Mouse (Mus musculus) megakaryocyte, embryonic 14.5 days (primary cell): Measurements from ENCODE around the gene Optc.

Source experiments
- FLI1 ChIP-seq: IDR thresholded peaks from 2 replicates; pipeline ENCODE4 v1.6.1; 2012; ENCODE audit warnings: low read length, inconsistent platforms, mixed read lengths
- GATA1 ChIP-seq: IDR thresholded peaks from 3 replicates; pipeline ENCODE4 v1.6.1; 2012; ENCODE audit warnings: mixed read lengths, low read length, inconsistent platforms, borderline replicate concordance

DNA sequence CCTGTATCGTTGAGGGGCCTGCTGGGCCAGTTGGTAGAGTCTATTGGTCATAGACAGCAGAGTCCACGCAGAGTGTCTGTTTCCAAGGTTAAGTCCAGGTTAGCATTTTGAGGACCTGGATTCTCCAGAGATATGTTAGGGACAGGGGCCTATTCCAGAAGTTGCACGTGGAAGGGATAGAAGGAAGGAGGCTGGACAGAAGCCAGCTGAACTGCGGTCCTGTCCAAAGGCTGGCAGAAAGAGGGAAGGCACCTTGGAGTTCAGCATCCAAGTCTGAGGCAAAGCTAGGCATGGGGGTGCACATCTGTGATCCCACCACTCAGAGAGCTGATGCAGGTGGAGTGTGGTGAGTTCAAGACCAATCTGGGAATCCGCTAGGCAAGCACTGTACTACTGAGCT lies 50.6 kb downstream of the Optc start:
- no peak for TF ChIP-seq GATA1
- no peak for TF ChIP-seq FLI1
